Mouse (Mus musculus) olfactory bulb, adult 2 months (tissue): ENCODE data around the gene Papss2.

ENCODE experiments used
- CTCF ChIP-seq: fragments of 200-500 bp; IDR thresholded peaks from 2 replicates; pipeline ENCODE4 v1.5.1; 2012; ENCODE audit warnings: low read depth, mild to moderate bottlenecking, low read length, moderate library complexity; ENCODE audit not compliant: insufficient read depth
- POLR2A ChIP-seq: fragments of 200-500 bp; IDR thresholded peaks from 2 replicates; pipeline ENCODE4 v1.6.1; 2012; ENCODE audit warnings: mild to moderate bottlenecking, low read depth, low read length, moderate library complexity; ENCODE audit not compliant: insufficient read depth

GRCm38 (mm10) chr19:32683081-32683480, 87.5 kb downstream of the Papss2 start:
- no peak for TF ChIP-seq CTCF
- TF ChIP-seq POLR2A, result no peak
